Mouse (Mus musculus): ENCODE results near the gene Zfp14.

DNA sequence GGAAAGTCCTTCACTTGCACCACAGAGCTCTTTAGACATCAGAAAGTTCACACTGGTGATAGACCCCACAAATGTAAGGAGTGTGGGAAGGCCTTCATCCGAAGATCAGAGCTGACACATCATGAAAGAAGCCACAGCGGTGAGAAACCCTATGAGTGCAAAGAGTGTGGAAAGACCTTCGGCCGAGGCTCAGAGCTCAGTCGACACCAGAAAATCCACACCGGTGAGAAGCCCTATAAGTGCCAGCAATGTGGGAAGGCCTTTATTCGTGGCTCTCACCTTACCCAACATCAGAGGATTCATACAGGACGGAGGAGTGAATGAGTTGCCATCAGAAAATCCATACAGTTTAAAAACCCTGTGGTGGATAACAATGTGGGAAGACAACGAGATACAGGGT lies 27.9 kb downstream of the Zfp14 start:
- TF ChIP-seq EP300 (optimal IDR thresholded peaks at IDR 0.05) (no peak), CTCF (IDR thresholded peaks at IDR 0.05; ENCODE audit: low read depth) (no peak)
